Mouse (Mus musculus) neutrophil, adult 65 days (primary cell): ENCODE results near the gene Gm20403. TPM values are rescaled to one million over a fixed set of nuclear protein-coding genes. Genes with fewer than 3 reads are reported as not detected.

Source experiments
- total RNA-seq: library from RNA; stranded (reverse); gene quantifications from 2 replicates; pipeline ENCODE4 v1.2.4, GENCODE M21; 2023

The Gm20403 gene
- not detected in 2 replicates for total RNA-seq

GRCm38 (mm10) chr12:54986052-54986717, at the start of gene Gm20403:
Gm20403 (minus strand) TSS chr12:54986529.

GRCm38 (mm10) chr12:55013626-55014398, 27.5 kb upstream of the Gm20403 start, which contains the start of gene Baz1a:
Baz1a (minus strand) TSS chr12:55014348.

Other genes starting within 250 kb of the Gm20403 start
- gene Snx6, start 190.8 kb downstream of the Gm20403 start, total RNA-seq: 68.3 and 76.3 TPM in 2 replicates
- 24.6 and 30.1 TPM in 2 replicates for gene Cfl2, start 123.7 kb downstream of the Gm20403 start, total RNA-seq
- 135 and 206 TPM in 2 replicates for gene Baz1a, start 27.8 kb upstream of the Gm20403 start, total RNA-seq
- gene 2700097O09Rik, start 93.6 kb upstream of the Gm20403 start, total RNA-seq: 1.5 and 2.9 TPM in 2 replicates
- gene Srp54a, start 93.7 kb upstream of the Gm20403 start, total RNA-seq: 41.7 and 57.1 TPM in 2 replicates
- 3.7 and 4.2 TPM in 2 replicates for gene Fam177a, start 137.9 kb upstream of the Gm20403 start, total RNA-seq
- gene Srp54b, start 168.6 kb upstream of the Gm20403 start, total RNA-seq: 23.9 and 33.9 TPM in 2 replicates
- gene 1700047I17Rik2, start 213.1 kb upstream of the Gm20403 start, total RNA-seq: 5.3 and 5.7 TPM in 2 replicates
- gene Srp54c, start 243.6 kb upstream of the Gm20403 start, total RNA-seq: 12.2 and 12.4 TPM in 2 replicates